Mouse (Mus musculus) myocyte (in vitro differentiated cells): Measurements from ENCODE around the gene Carns1.

Experiments
- E2F4 ChIP-seq: IDR thresholded peaks from one replicate; pipeline ENCODE4 v1.6.1; 2011; ENCODE audit warnings: mild to moderate bottlenecking, control low read depth, moderate library complexity; ENCODE audit not compliant: insufficient read depth
- MAX ChIP-seq: IDR thresholded peaks from one replicate; pipeline ENCODE4 v1.6.1; 2011; ENCODE audit warnings: low read depth, mild to moderate bottlenecking, control low read depth
- MYOD1 ChIP-seq, 3 experiments: IDR thresholded peaks; one replicate each; pipeline ENCODE4 v1.6.1; 2011; ENCODE audit warnings: control low read depth in 2 of 3, low read depth in 2 of 3, mild to moderate bottlenecking in 2 of 3, moderate library complexity in 1 of 3; ENCODE audit not compliant: insufficient read length in 2 of 3, control insufficient read depth in 1 of 3
- POLR2A ChIP-seq: IDR thresholded peaks from one replicate; pipeline ENCODE4 v1.6.1; 2011; ENCODE audit warnings: low read depth, mild to moderate bottlenecking, control low read depth, moderate library complexity; ENCODE audit not compliant: insufficient read length
- POLR2AphosphoS2 ChIP-seq: IDR thresholded peaks from one replicate; pipeline ENCODE4 v1.6.1; 2011; ENCODE audit warnings: low read depth, control low read depth; ENCODE audit not compliant: insufficient read length

GRCm38 (mm10) chr19:4136463-4136862 lies 38.8 kb downstream of the Carns1 start:
- TF ChIP-seq POLR2A (no peak), MYOD1 (IDR thresholded peaks at IDR 0.05; ENCODE audit: control insufficient read depth in 1 of 3, insufficient read length in 2 of 3, low read depth in 2 of 3) (no peak), POLR2AphosphoS2 (no peak), E2F4 (no peak), MAX (no peak)
